Mouse (Mus musculus): ENCODE measurements around the gene Sh3bp1.
"Not testable (repeated sequence)": the region's sequence is repeated elsewhere in the genome, so short reads cannot be mapped to it uniquely, and the experiment has no call there.

Gene Sh3bp1

DNA sequence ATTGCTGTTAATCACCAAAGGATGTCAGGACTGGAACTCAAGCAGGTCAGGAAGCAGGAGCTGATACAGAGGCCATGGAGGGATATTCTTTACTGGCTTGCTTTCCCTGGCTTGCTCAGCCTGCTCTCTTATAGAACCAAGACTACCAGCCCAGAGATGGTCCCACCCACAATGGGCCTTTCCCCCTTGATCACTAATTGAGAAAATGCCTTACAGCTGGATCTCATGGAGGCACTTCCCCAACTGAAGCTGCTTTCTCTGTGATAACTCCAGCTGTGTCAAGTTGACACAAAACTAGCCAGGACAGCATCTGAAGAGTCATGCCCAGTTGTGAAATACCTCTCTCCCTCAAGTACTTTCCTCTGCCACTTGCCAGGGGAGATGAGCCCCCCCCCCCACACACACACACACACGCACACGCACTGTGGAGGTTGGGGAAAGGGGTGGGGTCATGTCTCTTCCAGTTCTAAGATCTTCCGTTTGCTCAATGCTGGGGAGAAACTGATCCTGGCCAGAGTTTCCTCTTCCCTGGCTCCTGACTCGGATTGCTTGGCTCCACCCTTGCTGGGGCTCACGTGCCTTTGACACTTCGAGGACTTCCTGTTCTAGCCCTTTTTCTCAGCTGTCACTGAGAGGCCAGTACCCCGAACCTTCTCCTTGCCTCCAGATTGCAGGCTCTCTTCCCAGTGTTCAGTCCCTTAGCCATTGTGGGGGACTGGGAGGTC is 20.6 kb upstream of the Sh3bp1 start:
- not testable (repeated sequence) for DNase-seq

DNA sequence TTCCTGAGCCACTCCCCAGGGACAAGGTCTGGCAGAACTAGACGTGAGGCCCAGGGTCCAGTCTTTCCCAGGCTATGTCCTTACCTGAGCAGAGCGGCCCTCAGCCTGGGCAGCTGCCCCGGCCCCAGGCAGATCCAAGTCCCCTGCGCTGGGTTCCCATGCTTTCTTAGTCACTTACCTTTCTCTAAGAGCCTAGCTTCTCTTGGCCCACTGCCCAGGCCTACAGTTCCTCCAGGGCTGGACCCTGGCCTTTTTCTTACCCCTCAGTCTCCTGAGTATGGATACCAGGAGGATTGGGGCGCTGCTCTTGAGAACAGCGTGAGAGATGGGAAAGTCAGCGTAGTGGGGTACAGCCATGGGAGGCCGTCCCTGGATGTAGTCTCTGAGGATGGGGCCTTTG is 19.1 kb upstream of the Sh3bp1 start:
- no peak for DNase-seq

DNA sequence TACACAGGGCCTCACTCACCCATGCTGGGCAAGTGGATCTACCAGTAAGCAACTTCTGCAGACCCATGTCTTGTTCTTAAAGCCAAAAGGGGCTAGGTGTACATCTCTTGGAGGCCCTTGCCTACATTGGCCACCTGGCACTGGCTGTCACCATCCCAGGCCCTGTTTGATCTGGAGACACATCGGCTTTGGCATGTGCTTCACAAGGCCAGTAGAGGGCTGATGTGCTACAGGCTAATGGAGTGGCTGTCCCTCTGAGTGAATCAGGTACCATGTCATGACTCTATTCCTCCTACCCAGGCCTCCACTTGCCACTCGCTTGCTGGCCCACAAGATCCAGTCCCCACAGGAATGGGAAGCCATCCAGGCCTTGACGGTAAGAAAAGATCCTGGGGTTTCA is 17.7 kb upstream of the Sh3bp1 start:
- DNase-seq: no peak

DNA sequence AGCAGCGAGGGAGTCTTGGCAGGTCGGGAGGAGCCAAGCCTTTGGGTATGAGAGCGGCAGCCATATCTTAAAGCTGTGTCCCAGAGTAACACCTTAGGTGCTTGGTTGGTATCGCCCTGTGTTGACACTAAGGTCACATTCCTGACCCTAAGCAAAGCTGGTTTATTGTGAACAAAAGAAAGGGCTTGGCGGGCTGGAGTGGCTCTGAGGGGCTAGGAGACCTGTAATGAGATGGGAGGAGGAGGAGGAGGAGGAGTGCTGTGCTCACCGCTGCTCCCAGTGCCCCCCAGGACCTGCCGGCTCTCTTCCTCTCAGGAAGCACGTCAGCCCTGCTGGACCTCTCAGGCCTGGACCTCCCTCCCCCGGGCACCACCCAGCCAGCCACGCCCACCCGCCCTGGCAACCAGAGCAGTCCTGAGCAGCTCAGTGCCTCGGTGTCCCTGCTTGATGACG is 10.1 kb upstream of the Sh3bp1 start:
- DNase-seq: no peak

DNA sequence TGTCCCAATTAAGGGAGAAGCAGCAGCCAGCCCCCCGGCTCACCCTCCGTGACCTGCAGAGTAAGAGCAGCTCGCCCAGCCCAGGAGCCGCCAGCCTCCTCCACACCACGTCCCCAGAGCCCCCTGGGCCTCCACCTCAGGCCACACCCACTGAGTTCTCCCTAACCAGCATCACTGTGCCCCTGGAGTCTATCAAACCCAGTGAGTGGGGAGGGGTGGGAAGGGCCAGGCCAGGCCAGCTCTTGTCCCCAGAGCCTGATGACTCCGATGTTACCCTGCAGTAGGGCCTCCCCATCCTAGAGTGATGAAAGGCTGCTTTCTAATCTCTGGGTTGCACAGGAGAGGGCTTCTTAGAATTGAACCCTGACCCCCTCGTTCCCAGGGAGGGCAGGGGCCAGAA is 7.1 kb upstream of the Sh3bp1 start:
- no peak for DNase-seq

DNA sequence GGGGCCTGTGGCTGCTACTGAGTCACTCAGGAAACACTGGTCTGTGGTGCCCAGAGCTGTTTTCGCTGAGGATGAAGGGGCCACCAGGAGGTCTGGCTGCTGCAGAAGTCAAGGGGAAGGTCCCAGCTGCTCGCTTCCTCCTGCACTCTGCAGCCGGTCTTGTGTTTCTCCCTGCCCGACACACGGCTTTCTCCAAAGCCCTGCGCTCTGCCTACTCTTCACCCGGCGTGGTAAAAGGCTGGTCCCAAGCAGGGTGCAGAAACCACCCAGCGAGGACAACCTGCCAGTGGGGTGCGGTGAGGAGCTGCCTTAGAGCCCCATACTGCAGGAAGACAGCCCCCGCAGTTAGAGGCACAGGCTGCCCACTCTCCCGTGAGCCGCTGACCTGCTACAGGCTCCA is 4.8 kb upstream of the Sh3bp1 start:
- DNase-seq: no peak

DNA sequence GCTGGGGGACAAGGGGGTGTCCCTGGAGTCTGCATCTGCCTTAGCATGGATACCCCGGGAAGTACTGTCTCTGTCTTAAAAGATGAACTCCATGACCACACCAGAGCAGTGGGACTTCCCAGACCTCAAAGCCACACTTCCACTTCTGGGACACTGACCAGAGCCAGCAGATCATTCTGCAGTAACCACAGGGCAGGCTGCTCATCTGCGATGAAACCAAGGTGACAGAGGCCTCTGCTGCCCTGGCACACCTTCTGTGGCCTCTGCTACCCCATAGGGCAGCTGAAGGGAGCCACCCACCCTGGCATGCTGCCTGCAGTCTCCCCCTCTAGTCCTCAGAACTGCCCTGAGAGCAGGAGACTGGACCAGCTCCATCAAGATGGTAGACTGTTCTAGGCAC is 3.8 kb upstream of the Sh3bp1 start:
- DNase-seq: no peak

DNA sequence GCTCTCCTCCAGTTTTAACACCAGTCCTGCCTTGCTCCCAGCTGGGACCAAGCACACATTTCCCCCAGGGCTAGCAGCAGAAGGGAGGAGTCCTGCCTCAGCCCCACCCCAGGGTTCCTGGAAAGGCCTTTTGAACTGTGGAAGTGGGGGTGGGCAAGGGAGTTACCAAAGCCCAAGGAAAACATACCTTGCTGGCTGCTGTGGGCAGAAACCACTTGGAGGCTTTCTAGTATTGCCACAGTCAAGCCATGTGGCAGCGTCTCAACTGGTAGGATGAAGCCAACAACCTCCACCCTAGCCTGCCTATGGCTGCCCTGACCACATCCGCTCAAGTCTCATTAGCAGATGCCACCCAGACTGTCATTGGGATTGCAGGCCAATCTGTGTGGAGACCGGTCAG is 3.4 kb upstream of the Sh3bp1 start:
- no peak for DNase-seq

DNA sequence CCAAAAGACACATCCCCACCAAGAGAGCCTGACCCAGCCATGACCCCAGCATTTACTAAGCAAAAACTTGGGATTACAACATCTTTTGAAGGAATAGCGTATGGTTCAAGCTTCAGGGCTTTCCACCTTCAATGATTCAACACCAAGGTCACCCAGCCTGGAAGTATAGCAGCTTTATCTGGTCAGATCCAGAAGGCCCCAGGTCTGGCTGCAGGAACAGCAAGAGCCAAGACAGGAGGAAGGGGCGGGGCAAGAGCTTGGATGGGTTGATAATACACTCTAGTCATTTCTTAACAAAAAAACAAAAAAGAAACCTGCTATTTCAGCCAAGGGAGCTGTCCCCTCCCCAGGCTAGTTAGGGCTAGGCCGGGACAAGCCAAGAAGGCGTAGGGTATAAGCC is 2.1 kb upstream of the Sh3bp1 start:
- DNase-seq: no peak

DNA sequence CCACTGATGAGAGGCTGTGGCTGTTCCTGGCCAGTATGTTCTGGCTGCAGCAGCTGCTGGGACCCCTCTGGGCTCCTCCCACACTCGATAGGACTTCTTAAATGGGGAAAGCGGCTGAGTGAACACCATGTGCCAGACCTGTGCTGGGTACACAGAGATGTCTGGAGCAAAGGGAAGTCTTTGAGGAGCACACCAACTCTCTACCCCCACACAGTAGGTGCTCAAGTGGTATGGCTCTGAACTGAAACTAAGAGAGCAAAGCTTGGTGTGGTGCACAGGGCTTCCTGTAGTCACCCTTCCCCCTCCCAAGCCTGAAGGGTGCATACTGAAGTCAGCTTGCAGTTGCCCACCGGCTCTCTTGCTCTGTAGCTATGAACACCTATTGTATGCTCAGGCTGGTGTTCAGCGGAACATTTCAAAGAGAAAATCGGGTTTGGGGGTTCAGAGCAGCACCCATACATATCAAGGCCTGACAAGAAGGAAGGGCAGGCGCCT is 1.0 kb upstream of the Sh3bp1 start:
- no peak for DNase-seq

DNA sequence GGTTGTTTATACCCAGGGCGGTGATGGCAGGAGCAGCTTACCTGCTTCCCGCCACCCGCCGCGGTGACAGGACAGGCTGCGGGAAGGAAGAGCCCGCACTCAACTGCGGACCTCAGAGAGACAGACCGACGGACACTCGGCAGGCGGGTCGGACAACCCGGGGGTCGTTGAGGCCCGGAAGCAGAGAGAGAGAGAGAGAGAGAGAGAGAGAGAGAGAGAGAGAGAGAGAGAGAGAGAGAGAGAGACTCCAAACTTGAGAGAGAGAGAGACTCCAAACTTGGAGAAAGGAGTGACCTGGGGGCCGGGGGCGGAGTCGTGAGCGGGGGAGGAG is 194 bp upstream of the Sh3bp1 start, which contains the start of gene Gm49510:
Gm49510 (plus strand) TSS at position 259 of the 331 bp plus-strand sequence.
- DNase-seq: no peak

DNA sequence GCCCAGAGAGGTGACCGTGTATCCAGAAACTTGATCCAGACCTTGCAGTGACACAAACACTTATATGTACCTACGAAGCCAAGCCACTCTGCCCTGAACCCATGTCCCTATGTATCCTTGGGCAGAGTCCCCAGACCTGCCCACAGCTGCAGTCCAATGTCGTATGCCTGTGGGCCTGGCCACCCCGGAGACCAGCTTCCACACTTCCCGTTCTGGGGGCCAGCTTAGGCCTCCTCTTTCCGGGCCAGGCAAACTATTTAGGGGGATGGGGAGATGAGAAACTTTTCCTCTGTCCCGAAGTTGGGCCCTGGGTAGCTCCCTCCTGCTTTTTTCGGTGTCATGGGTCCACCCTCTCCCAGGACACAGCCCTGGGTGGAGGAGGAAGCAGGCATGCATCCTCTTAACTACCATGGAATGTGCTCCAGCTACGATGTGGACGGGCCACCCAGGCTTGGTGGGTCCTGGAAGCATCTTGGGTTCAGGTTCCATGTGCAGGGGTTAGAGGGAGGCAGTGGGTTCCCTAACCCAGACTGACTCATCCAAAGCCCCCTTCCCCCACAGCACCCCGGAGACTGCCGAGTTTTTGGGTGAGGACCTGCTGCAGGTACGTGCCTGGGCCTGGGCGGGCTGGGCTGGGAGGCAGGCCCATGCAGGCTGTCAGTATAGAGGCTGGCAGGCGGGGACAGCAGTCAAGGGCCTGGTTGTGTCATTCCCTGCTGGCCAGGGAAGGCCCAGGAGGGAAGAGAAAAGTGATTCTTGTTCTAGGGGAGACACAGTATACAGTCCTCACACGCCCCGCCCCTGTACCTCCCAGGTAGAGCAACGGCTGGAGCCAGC is 1.2 kb downstream of the Sh3bp1 start:
- DNase-seq: no peak

DNA sequence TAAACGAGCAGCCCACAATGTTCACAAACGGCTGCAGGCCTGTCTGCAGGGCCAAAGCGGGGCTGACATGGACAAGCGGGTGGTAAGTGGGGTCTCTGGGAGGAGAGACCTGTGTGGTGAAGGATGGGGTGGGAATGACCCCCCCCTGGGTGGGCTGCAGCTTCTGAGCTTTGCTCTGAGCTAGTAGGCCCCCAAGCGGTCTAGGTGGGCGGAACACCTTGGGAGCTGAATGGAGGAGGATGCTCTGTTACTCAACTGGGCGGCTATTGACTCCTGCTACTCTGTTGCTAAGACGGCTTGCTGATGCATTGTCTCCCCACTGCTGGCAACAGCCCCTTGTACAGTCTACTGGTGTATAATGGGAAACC is 1.8 kb downstream of the Sh3bp1 start:
- no peak for DNase-seq

DNA sequence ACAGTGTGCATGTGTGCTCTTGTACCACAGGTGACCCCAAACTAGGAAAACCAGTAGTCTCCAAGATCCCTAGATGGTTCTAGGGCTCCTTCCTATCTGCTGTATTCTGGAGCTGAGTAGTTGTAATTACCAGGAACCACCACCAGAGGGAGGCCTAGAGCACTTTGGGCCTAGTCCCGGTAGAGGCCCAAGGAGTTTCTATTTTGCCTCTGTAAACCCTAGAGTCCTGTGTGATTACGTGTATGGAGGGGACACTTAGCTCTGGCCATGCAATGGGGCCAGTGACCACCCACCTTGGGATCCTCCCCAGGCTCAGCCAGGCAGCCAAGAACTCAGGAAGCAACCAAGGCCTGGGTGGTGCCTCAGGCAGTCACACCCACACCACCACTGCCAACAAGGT is 3.7 kb downstream of the Sh3bp1 start:
- DNase-seq: peak; percentile 81

DNA sequence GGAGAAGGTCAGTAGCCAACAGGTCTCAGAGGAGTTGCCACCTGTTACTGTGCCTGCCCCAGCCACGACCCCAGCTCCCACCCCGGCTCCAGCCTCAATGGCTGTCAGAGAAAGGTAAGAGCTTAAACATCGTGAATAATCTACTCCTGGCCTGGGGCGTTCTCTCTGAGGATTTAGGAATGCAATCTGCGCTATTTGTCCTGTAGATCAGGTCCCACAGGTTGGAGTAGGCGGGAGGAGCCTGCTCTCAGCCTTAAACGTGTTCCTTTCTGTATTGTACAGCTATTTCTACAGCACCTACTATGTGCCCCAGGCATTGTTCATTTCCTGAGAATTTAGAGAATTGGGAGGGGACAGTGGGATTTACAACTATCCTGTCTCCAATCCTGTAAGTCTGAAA is 8.8 kb downstream of the Sh3bp1 start:
- no peak for DNase-seq

DNA sequence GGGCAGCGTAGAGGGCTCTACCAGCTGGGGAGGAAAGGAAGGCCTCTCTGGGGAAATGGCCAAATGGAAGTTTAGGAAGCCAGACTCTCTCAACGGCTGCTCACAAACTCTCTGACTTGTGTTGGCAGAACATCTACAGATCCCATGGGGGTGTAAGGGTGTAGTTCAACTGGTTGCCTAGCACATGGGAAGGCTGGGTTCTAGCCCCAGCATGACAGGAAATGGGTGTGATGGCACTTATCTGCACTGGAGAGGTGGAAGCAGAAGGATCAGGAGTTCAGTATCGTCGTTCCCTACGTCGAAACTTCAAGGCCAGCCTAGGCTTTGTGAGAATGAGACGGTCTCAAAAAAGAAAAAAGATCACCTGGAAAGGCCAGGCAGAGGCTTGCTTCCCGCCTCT is 9.4 kb downstream of the Sh3bp1 start:
- no peak for DNase-seq

DNA sequence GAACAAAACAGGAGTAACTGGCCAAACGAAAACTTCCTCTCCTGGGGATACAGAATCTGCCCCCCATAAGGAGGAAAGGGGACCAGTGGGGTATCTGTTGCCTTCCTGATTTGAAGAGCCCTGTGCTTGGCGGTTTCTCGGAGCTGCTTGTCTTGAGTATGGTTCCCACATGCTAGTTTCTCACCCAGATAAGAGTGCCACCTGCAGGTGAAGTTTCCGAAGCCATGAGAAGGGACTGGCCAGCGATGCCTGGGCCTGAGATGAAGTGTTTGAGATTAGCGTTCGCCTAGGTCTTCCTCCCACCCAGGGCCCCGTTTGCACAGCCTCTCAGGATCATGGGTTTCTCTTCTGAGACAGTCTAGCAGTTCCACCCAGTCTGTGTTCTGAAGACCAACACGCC is 12.5 kb downstream of the Sh3bp1 start:
- peak; percentile 52 for DNase-seq

DNA sequence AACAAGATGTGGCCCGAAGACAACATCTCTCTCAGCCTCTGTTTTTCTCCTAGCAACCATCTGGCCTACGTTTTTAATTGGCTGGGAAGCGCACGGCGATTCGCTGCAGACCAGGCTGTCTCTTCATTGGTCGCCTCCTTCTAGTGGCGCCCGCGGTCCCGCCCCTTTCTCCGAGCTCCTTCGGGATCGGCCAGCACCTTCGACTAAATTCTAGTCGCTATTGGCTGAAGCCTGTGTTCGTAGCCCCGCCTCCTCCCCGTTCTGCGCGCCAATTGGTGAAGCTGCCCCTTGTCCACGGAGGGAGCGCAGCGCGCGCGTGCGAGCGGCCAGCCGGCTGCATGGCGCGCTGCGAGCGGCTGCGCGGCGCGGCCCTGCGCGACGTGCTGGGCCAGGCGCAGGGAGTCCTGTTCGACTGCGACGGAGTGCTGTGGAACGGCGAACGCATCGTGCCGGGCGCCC is 14.1 kb downstream of the Sh3bp1 start, which contains the start of gene Pdxp:
Pdxp (plus strand) TSS at position 288 of the 459 bp plus-strand sequence.
- DNase-seq: peak; percentile 99

DNA sequence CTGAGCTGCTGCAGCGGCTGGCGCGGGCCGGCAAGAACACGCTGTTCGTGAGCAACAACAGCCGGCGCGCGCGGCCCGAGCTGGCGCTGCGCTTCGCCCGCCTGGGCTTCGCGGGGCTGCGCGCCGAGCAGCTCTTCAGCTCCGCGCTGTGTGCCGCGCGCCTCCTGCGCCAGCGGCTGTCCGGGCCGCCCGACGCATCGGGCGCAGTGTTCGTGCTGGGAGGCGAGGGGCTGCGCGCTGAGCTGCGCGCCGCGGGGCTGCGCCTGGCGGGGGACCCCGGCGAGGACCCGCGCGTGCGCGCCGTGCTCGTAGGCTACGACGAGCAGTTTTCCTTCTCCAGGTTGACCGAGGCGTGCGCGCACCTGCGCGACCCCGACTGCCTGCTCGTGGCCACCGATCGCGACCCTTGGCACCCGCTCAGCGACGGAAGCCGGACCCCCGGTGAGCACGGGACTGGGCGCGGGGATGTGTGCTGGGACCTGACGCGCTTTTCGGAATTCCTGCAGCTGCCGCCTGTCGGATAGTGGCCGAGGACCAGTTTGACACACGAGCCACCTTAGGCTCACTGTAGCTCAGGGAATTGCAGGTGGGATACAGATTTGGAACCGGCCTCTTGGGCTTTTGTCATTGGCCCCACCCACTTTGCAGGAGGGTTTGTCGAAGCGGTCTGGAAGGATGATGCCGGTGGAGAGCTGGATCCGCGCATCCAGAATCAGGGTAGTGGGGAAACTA is 14.7 kb downstream of the Sh3bp1 start:
- peak; percentile 53 for DNase-seq

DNA sequence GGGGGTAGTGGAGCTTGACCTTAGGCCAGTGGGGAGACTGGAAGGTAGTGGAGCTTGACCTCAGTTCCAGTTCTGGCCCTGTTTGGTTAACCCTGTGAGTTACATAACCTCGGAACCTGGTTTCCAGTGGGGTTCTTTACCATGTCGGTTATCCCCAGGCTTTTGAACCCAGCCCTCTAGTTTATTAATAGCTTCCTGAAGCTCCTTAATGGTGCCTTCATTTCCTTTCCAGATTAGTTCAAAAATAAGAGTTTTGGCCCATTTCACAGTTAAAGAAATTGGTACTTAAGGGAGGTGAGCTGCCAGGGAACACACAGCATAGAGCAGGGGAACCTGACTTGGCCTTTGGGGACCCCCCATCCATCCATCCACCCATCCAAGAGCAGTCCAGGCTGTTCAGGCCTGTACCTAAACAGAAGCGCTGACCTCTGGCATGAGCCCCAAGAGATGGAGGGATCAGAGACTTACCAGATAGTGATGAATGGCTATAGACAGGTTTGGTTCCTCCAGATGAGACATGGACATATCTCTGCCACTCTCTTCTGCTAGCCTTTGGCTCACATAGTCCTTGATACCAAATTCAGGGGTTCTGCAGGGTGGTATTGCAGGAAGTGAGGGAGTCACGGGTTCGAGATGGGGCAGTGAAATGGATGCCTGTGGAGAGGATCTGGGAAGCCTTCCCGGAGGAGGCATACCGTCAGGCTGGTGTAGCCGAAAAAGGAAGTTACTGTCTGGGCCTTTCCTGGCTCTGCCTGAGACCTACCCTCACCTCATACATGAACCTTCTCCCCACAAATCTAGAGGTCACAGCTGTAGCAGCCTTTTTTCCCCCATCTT is 15.5 kb downstream of the Sh3bp1 start:
- DNase-seq: no peak

DNA sequence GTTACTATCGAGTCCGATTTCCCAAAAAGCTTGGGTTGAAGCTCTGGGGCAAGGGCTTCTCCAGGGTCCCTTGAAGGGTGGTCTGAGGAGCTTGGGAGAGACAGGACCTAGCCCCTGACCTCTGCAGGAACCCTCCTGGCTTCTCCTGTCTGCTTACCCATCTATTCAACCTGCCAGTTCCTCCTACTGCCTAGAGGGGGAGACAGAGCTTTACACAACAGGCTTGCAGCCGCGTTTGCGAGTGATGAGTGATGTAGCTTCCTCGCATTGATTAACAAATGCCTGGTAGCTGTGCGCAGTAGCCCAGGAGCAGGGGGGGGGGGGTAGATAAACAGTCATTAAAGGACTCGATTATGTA is 16.1 kb downstream of the Sh3bp1 start:
- DNase-seq: peak; percentile 80

DNA sequence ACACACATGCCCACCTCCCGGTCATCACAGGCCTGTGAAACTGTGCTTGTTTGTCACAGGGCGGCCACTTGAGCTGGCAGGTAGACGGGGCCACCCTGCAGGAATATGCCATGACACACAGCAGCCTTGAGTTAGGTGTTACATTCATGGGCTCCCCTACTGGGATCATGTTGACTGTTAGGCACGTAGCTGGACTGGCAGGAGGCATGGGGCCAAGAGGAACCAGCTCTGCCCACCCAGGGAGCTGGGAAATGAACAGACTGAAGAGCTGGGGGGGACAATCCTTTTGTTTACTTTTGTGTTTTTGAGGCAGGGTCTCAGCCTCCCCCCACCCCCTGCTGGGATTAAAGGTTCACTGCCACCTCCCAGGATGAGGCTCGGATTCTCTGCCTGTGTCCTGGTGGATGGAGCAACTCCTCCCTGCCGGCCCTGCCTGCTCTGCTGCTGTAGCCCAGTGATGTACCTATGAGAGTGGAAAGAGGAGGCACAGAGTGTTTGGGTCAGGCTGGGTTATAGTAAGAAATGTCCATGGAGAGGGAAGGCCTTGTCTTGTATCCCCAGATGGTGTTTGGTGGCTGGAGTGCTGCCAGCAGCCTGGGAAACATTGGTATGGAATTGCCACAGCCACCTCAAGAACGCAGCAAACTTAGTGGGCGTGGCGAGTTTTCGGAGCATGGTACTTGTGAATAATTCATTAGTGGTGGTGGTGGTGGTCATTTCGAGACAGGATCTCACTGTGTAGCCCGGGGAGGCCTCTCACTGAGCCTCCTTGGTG is 16.7 kb downstream of the Sh3bp1 start:
- no peak for DNase-seq
